Mouse (Mus musculus) spleen, adult 18-20 months (tissue): ENCODE results near the gene Mul1.

Source experiments
- DNase-seq, 2 experiments: peaks; one replicate each; pipeline ENCODE4 v3.0.0; 2022; ENCODE audit warnings: mixed read lengths in 2 of 2

Gene Mul1

DNA sequence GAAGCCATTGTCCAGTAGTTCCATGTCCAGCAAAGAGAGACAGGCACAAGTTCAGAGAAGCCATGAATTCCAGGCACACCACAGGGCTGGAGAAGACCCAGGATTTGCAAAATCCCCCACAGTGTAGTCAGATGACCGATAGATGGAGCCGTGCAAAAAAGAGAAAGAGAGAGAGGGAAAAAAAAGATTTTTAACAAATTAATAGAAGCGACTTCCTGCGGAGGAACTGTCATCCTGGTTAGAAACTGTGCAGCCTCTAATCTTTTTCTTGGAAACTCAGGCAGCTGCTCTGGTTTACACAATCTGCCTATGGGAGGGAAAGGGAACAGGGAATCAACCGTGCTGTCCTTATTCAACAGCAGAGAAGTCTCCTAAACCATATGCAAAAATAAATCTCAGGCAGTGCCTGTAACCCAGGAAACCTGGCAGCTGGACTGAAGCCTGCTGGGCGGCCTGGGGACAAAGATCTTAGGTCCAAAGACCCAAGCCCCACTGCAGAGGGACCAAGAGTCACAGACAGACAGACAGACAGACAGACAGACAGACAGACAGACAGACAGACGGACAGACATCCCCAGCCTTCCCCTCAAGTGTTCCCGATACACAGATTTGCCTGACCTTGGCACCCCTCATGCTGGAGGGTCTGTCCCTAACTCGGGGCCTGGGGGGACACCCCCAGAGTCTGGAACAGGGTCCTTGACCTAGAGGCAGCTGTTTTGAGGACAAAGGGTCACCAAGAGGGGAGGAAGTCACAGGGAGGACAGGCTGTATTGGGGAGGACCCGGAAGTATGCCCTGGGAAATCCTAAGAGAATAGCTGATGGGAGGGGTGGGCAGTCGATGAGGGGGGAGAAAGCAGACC lies 28.7 kb downstream of the Mul1 start:
- no peak for DNase-seq

- DNase-seq: peak; percentile 52 to 64
Observed at GRCm38 (mm10) chr4:138463832-138464487, 29.5 kb downstream of the Mul1 start.

DNA sequence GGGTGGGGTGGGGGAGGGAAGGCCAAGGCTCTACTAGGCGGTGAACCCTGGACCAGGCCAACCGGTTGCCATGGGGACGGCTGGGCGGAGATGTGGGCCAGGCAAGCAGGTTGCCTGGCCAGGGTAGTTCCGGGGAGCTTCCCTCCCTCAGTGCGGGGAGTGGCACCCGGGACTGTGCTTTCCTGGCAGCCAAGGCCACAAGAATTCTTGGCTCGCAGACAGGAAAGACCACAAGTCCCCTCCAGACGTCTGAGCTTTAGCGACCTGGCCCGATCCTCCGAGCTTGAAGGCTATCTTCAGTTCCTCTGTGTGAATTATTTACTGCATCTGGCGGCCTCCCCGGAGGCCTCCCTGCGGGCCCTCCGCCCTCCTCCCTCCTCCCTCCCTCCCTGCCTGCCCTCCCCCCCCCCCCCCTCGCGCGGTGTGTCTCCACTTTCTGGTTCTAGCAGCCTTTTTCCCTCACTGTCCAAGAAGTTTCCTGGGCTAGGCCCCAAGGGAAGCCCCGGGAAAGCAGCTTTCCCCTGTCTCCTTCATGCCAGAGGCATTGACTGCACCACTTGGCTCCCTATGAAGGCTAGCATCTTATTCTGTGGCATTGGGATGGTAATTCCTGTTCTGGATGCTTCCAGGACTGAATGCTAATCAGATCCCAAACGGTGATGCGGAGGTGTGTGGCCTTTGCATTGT lies 30.3 kb downstream of the Mul1 start:
- no peak for DNase-seq

DNA sequence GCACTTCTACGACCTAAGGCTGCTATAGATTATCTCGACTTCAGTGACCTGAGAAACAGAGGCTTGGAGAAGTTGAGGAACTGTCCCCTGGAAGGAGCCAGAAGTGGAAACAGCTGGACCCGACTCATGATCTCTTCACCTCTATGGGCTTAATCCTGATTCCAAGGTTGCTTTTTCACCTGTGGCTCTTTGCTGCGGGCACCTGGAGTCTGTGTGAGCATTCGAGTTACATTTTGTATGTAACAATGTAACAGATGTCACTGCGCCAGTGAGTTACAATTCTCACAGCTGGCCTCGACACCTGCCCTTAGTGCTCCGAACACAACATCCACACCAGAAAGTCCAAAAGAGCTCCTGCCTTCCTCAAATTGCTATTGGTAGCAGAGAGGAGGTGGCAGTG lies 31.0 kb downstream of the Mul1 start:
- DNase-seq: no peak

GRCm38 (mm10) chr4:138466690-138467089 lies 32.2 kb downstream of the Mul1 start:
- DNase-seq: no peak

- no peak for DNase-seq
Observed at GRCm38 (mm10) chr4:138467451-138467850, 33.0 kb downstream of the Mul1 start.

DNA sequence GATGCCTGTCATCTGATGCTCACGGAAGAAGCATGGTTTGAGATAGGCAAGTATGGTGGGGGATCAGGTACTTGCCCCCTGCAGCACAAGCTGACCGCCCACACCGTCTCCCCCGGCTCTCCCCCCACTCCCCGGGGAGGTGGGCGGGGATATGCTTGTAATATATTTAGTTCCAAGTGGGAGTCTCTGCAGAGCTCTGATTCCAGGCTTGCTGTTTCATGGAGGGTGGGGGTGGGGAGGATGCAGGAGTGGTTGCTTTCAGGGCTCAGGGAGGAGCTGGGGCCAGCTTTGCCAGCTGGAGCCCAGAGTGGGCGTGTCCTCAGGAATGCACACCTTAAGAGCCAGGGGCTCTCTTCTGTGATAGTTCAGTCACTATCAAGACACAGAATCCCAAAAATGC lies 34.6 kb downstream of the Mul1 start:
- DNase-seq: no peak

DNA sequence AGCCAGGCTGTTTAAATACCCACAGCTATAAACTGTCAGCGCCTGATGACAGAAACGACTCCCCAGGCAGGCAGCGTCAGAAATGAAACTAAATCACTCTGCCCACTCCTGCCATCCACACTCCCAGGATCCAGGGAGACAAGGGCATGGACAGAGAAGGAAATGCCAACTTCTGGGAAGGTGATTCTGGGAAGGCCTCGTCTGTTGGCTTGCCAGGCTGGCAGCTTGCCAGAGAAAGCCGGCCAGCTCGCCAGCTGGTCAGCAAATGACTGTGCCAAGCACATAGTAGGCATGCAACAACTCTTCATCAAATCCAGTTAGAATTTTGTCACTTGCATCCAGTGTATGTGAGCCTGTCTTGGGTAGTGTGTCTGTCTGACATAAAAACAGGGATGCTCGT lies 36.8 kb downstream of the Mul1 start:
- no peak for DNase-seq

DNA sequence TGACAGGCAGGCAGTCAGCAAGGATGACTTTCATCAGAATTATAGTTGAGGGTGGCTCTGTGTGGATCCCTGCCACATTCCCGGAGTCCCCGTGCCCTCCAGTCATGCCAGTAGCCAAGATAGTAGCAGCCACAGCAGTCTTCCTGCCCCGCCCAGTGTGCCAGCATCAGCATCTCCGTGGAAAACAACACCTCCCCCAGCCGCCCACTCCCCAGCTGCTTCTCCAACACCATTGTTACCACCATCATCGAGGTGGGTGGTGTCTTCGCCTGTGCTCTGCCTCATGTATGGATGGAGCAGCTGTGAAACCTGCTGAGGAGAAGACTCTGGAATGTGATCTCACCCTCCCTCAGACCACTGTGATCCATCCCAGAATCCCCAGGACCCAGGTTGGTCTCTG lies 45.1 kb downstream of the Mul1 start:
- no peak for DNase-seq

GRCm38 (mm10) chr4:138480962-138481361 lies 46.5 kb downstream of the Mul1 start:
- no peak for DNase-seq

GRCm38 (mm10) chr4:138482721-138483120 lies 48.2 kb downstream of the Mul1 start:
- DNase-seq: no peak

GRCm38 (mm10) chr4:138488241-138488640 lies 53.8 kb downstream of the Mul1 start:
- DNase-seq: no peak

GRCm38 (mm10) chr4:138491088-138491487 lies 56.6 kb downstream of the Mul1 start:
- DNase-seq: no peak
